Mouse (Mus musculus) right cerebral cortex, postnatal 4 days (tissue): ENCODE measurements around the gene Itga8.

Source experiments
- DNase-seq: peaks from one replicate; pipeline ENCODE4 v3.0.0-alpha.2; 2022

The Itga8 gene

GRCm38 (mm10) chr2:12187646-12188045 is 114.1 kb downstream of the Itga8 start:
- DNase-seq: no peak

- no peak for DNase-seq
Measured at GRCm38 (mm10) chr2:12182402-12182948, 119.2 kb downstream of the Itga8 start.

GRCm38 (mm10) chr2:12180635-12181034 is 121.1 kb downstream of the Itga8 start:
- DNase-seq: no peak

GRCm38 (mm10) chr2:12174722-12175427 is 126.8 kb downstream of the Itga8 start:
- DNase-seq: no peak

GRCm38 (mm10) chr2:12170221-12170620 is 131.5 kb downstream of the Itga8 start:
- no peak for DNase-seq

GRCm38 (mm10) chr2:12160486-12160885 is 141.2 kb downstream of the Itga8 start:
- no peak for DNase-seq

- no peak for DNase-seq
Measured at GRCm38 (mm10) chr2:12157001-12157400, 144.7 kb downstream of the Itga8 start.

- no peak for DNase-seq
Measured at GRCm38 (mm10) chr2:12156401-12156800, 145.3 kb downstream of the Itga8 start.

- DNase-seq: no peak
Measured at GRCm38 (mm10) chr2:12154676-12155075, 147.0 kb downstream of the Itga8 start.

GRCm38 (mm10) chr2:12153551-12153950 is 148.2 kb downstream of the Itga8 start:
- no peak for DNase-seq

- DNase-seq: no peak
Measured at GRCm38 (mm10) chr2:12147902-12148301, 153.8 kb downstream of the Itga8 start.

GRCm38 (mm10) chr2:12146612-12147011 is 155.1 kb downstream of the Itga8 start:
- DNase-seq: no peak

- no peak for DNase-seq
Measured at GRCm38 (mm10) chr2:12138765-12139368, 162.9 kb downstream of the Itga8 start.

GRCm38 (mm10) chr2:12126580-12126979 is 175.1 kb downstream of the Itga8 start:
- DNase-seq: no peak

- DNase-seq: no peak
Measured at GRCm38 (mm10) chr2:12115479-12115878, 186.2 kb downstream of the Itga8 start.

GRCm38 (mm10) chr2:12109306-12109705 is 192.4 kb downstream of the Itga8 start:
- DNase-seq: no peak

- no peak for DNase-seq
Measured at GRCm38 (mm10) chr2:12108306-12108705, 193.4 kb downstream of the Itga8 start.

- no peak for DNase-seq
Measured at GRCm38 (mm10) chr2:12107265-12107664, 194.5 kb downstream of the Itga8 start.

GRCm38 (mm10) chr2:12103183-12103582 is 198.5 kb downstream of the Itga8 start:
- DNase-seq: no peak

GRCm38 (mm10) chr2:12092203-12092984 is 209.3 kb downstream of the Itga8 start:
- no peak for DNase-seq

- DNase-seq: no peak
Measured at GRCm38 (mm10) chr2:12090993-12091392, 210.7 kb downstream of the Itga8 start.

- no peak for DNase-seq
Measured at GRCm38 (mm10) chr2:12085492-12085891, 216.2 kb downstream of the Itga8 start.

- no peak for DNase-seq
Measured at GRCm38 (mm10) chr2:12084341-12084740, 217.4 kb downstream of the Itga8 start.
